Mouse (Mus musculus): ENCODE measurements around the gene Mapkapk2. TPM values are rescaled to one million over a fixed set of nuclear protein-coding genes. Genes with fewer than 3 reads are reported as not detected.

Mapkapk2 gene
- polyA plus RNA-seq, 1 experiment from 2014 or later = 9.1 TPM

GRCm38 (mm10) chr1:131118530-131118929 lies 20.9 kb upstream of the Mapkapk2 start:
- no peaks in the 10 kb centered on the region for H3K27me3 ChIP-seq (replicated peaks; ENCODE audit: control insufficient read depth, insufficient read depth, low read length)
- H3K27ac ChIP-seq (ENCODE audit: low read depth, low read length) = no peak overlapping the region
- no peak overlapping the region for H3K4me3 ChIP-seq (ENCODE audit: low read length)
- H3K4me2 ChIP-seq (ENCODE audit: low read length) = no peak overlapping the region
- H3K4me1 ChIP-seq (ENCODE audit: control insufficient read depth, insufficient read depth, low read depth, low read length) = peaks cover 3% of the 10 kb centered on the region; the same call in 1 of the 2 replicates
- no peak for ATAC-seq
- H3K9me3 ChIP-seq (ENCODE audit: control insufficient read depth, low read length) = no peaks in the 10 kb centered on the region
- no peaks in the 10 kb centered on the region for H3K36me3 ChIP-seq (ENCODE audit: control insufficient read depth, insufficient read depth, low read length)
- H3K9ac ChIP-seq (ENCODE audit: low read depth, low read length) = no peak overlapping the region
- 72% methylated on average over 10 of the region's 10 CpGs for WGBS

- Histone ChIP-seq H3K27ac (ENCODE audit: low read depth, low read length) (peak overlapping the region; percentile 79), H3K4me2 (ENCODE audit: low read length) (0 out of 2 replicates have a peak overlapping the region, but pooled peaks have one; percentile 17), H3K9ac (ENCODE audit: low read depth, low read length) (peak overlapping the region; percentile 48; the same call in 1 of the 2 replicates), H3K9me3 (ENCODE audit: control insufficient read depth, low read length) (no peaks in the 10 kb centered on the region), H3K4me1 (ENCODE audit: control insufficient read depth, insufficient read depth, low read depth, low read length) (peaks cover 3% of the 10 kb centered on the region; the same call in 1 of the 2 replicates), H3K4me3 (ENCODE audit: low read length) (no peak overlapping the region), H3K27me3 (replicated peaks; ENCODE audit: control insufficient read depth, insufficient read depth, low read length) (no peaks in the 10 kb centered on the region), H3K36me3 (ENCODE audit: control insufficient read depth, insufficient read depth, low read length) (no peaks in the 10 kb centered on the region)
- WGBS = 40% methylated on average over 13 of the region's 13 CpGs
- ATAC-seq = peak; percentile 53
Observed at GRCm38 (mm10) chr1:131116430-131117011, 18.9 kb upstream of the Mapkapk2 start.

GRCm38 (mm10) chr1:131115932-131116331 lies 18.3 kb upstream of the Mapkapk2 start:
- ATAC-seq = peak; percentile 64; the same call in 1 of the 2 replicates

GRCm38 (mm10) chr1:131112576-131112975 lies 14.9 kb upstream of the Mapkapk2 start:
- no peak overlapping the region for H3K9ac ChIP-seq (ENCODE audit: low read depth, low read length)
- 50% methylated on average over 6 of the region's 6 CpGs for WGBS
- H3K9me3 ChIP-seq (ENCODE audit: control insufficient read depth, low read length) = no peaks in the 10 kb centered on the region
- no peak overlapping the region for H3K27ac ChIP-seq (ENCODE audit: low read depth, low read length)
- no peaks in the 10 kb centered on the region for H3K36me3 ChIP-seq (ENCODE audit: control insufficient read depth, insufficient read depth, low read length)
- H3K4me3 ChIP-seq (ENCODE audit: low read length) = no peak overlapping the region
- peaks cover 3% of the 10 kb centered on the region; the same call in 1 of the 2 replicates for H3K4me1 ChIP-seq (ENCODE audit: control insufficient read depth, insufficient read depth, low read depth, low read length)
- no peak for ATAC-seq
- H3K4me2 ChIP-seq (ENCODE audit: low read length) = no peak overlapping the region
- H3K27me3 ChIP-seq (replicated peaks; ENCODE audit: control insufficient read depth, insufficient read depth, low read length) = no peaks in the 10 kb centered on the region

More at GRCm38 (mm10) chr1:131115932-131116331, 18.3 kb upstream of the Mapkapk2 start:
- H3K4me1 ChIP-seq (ENCODE audit: control insufficient read depth, insufficient read depth, low read depth, low read length) = peaks cover 3% of the 10 kb centered on the region; the same call in 1 of the 2 replicates
- H3K27ac ChIP-seq (ENCODE audit: low read depth, low read length) = no peak overlapping the region
- H3K4me2 ChIP-seq (ENCODE audit: low read length) = no peak overlapping the region
- no peak overlapping the region for H3K4me3 ChIP-seq (ENCODE audit: low read length)
- no peaks in the 10 kb centered on the region for H3K27me3 ChIP-seq (replicated peaks; ENCODE audit: control insufficient read depth, insufficient read depth, low read length)
- no peak overlapping the region for H3K9ac ChIP-seq (ENCODE audit: low read depth, low read length)
- 19% methylated on average over 6 of the region's 6 CpGs for WGBS
- H3K36me3 ChIP-seq (ENCODE audit: control insufficient read depth, insufficient read depth, low read length) = no peaks in the 10 kb centered on the region
- no peaks in the 10 kb centered on the region for H3K9me3 ChIP-seq (ENCODE audit: control insufficient read depth, low read length)

GRCm38 (mm10) chr1:131110525-131111106 lies 13.0 kb upstream of the Mapkapk2 start:
- 76% methylated on average over 12 of the region's 12 CpGs for WGBS
- Histone ChIP-seq H3K9me3 (ENCODE audit: control insufficient read depth, low read length) (no peaks in the 10 kb centered on the region), H3K4me2 (ENCODE audit: low read length) (no peak overlapping the region), H3K4me3 (ENCODE audit: low read length) (no peak overlapping the region), H3K27ac (ENCODE audit: low read depth, low read length) (no peak overlapping the region), H3K36me3 (ENCODE audit: control insufficient read depth, insufficient read depth, low read length) (no peaks in the 10 kb centered on the region), H3K9ac (ENCODE audit: low read depth, low read length) (no peak overlapping the region), H3K27me3 (replicated peaks; ENCODE audit: control insufficient read depth, insufficient read depth, low read length) (no peaks in the 10 kb centered on the region), H3K4me1 (ENCODE audit: control insufficient read depth, insufficient read depth, low read depth, low read length) (no peaks in the 10 kb centered on the region; the same call in 1 of the 2 replicates)
- ATAC-seq = no peak

GRCm38 (mm10) chr1:131107575-131108308 lies 10.1 kb upstream of the Mapkapk2 start:
- 69% methylated on average over 10 of the region's 10 CpGs for WGBS
- no peak overlapping the region for H3K4me2 ChIP-seq (ENCODE audit: low read length)
- no peak overlapping the region for H3K4me3 ChIP-seq (ENCODE audit: low read length)
- H3K27me3 ChIP-seq (replicated peaks; ENCODE audit: control insufficient read depth, insufficient read depth, low read length) = no peaks in the 10 kb centered on the region
- no peaks in the 10 kb centered on the region for H3K9me3 ChIP-seq (ENCODE audit: control insufficient read depth, low read length)
- no peak overlapping the region for H3K9ac ChIP-seq (ENCODE audit: low read depth, low read length)
- no peaks in the 10 kb centered on the region for H3K36me3 ChIP-seq (ENCODE audit: control insufficient read depth, insufficient read depth, low read length)
- H3K4me1 ChIP-seq (ENCODE audit: control insufficient read depth, insufficient read depth, low read depth, low read length) = no peaks in the 10 kb centered on the region; the same call in 1 of the 2 replicates
- no peak for ATAC-seq
- no peak overlapping the region for H3K27ac ChIP-seq (ENCODE audit: low read depth, low read length)

GRCm38 (mm10) chr1:131103776-131104424 lies 6.3 kb upstream of the Mapkapk2 start:
- ATAC-seq = no peak
- no peaks in the 10 kb centered on the region for H3K36me3 ChIP-seq (ENCODE audit: control insufficient read depth, insufficient read depth, low read length)
- no peaks in the 10 kb centered on the region for H3K4me1 ChIP-seq (ENCODE audit: control insufficient read depth, insufficient read depth, low read depth, low read length)
- no peak overlapping the region for H3K4me2 ChIP-seq (ENCODE audit: low read length)
- H3K4me3 ChIP-seq (ENCODE audit: low read length) = no peak overlapping the region
- H3K27me3 ChIP-seq (replicated peaks; ENCODE audit: control insufficient read depth, insufficient read depth, low read length) = no peaks in the 10 kb centered on the region
- no peak overlapping the region for H3K27ac ChIP-seq (ENCODE audit: low read depth, low read length)
- WGBS = 86% methylated on average over 10 of the region's 10 CpGs
- H3K9me3 ChIP-seq (ENCODE audit: control insufficient read depth, low read length) = no peaks in the 10 kb centered on the region
- H3K9ac ChIP-seq (ENCODE audit: low read depth, low read length) = no peak overlapping the region

GRCm38 (mm10) chr1:131100808-131101207 lies 3.2 kb upstream of the Mapkapk2 start:
- peaks cover 5% of the 10 kb centered on the region for H3K4me1 ChIP-seq (ENCODE audit: control insufficient read depth, insufficient read depth, low read depth, low read length)
- H3K27me3 ChIP-seq (replicated peaks; ENCODE audit: control insufficient read depth, insufficient read depth, low read length) = no peaks in the 10 kb centered on the region
- no peak overlapping the region for H3K4me3 ChIP-seq (ENCODE audit: low read length)
- H3K4me2 ChIP-seq (ENCODE audit: low read length) = no peak overlapping the region
- no peaks in the 10 kb centered on the region for H3K36me3 ChIP-seq (ENCODE audit: control insufficient read depth, insufficient read depth, low read length)
- WGBS = 86% methylated on average over 1 of the region's 1 CpGs
- ATAC-seq = no peak
- no peaks in the 10 kb centered on the region for H3K9me3 ChIP-seq (ENCODE audit: control insufficient read depth, low read length)
- H3K9ac ChIP-seq (ENCODE audit: low read depth, low read length) = no peak overlapping the region
- H3K27ac ChIP-seq (ENCODE audit: low read depth, low read length) = no peak overlapping the region
